Mouse (Mus musculus) gonadal fat pad, adult 2 months (tissue): Measurements from ENCODE around the gene Mrpl28. TPM values are rescaled to one million over a fixed set of nuclear protein-coding genes. Genes with fewer than 3 reads are reported as not detected.
"Not testable (repeated sequence)": the region's sequence is repeated elsewhere in the genome, so short reads cannot be mapped to it uniquely, and the experiment has no call there.

ENCODE experiments used
- DNase-seq: peaks from one replicate; pipeline ENCODE4 v3.0.0-alpha.2; 2012; ENCODE audit warnings: low read depth
- polyA plus RNA-seq: library from polyadenylated mRNA; depleted of rRNA; stranded (reverse); fragments of >200 nt; gene quantifications from 2 replicates; pipeline ENCODE4 v1.2.3, GENCODE M21; 2012; rRNA removed

Gene Mrpl28
- polyA plus RNA-seq, 1 experiment, result 86.7 TPM

- DNase-seq, result not testable (repeated sequence)
Measured at GRCm38 (mm10) chr17:26175248-26175647, 51.9 kb downstream of the Mrpl28 start.

Other genes starting within 250 kb of the Mrpl28 start
- 89.7 and 105 TPM in 2 replicates for gene Mettl26, start 248.4 kb upstream of the Mrpl28 start, polyA plus RNA-seq
- 0.95 and 1.1 TPM in 2 replicates for gene Wfikkn1, start 242.6 kb upstream of the Mrpl28 start, polyA plus RNA-seq
- gene Rab40c, start 203.8 kb upstream of the Mrpl28 start, polyA plus RNA-seq, result 49.5 and 51.3 TPM in 2 replicates
- 122 and 144 TPM in 2 replicates for gene Pigq, start 178.6 kb upstream of the Mrpl28 start, polyA plus RNA-seq
- 7.0 and 12.9 TPM in 2 replicates for gene Nhlrc4, start 178.5 kb upstream of the Mrpl28 start, polyA plus RNA-seq
- gene A930017K11Rik, start 170.9 kb upstream of the Mrpl28 start, polyA plus RNA-seq, result 2.4 TPM in 2 replicates
- 27.6 and 28.1 TPM in 2 replicates for gene Capn15, start 137.7 kb upstream of the Mrpl28 start, polyA plus RNA-seq
- 29.9 and 35.0 TPM in 2 replicates for gene Rab11fip3, start 53.9 kb upstream of the Mrpl28 start, polyA plus RNA-seq
- 24.3 and 24.4 TPM in 2 replicates for gene Decr2, start 33.2 kb upstream of the Mrpl28 start, polyA plus RNA-seq
- 7.2 and 9.4 TPM in 2 replicates for gene Nme4, start 27.9 kb upstream of the Mrpl28 start, polyA plus RNA-seq
- gene Tmem8, start 10.2 kb upstream of the Mrpl28 start, polyA plus RNA-seq, result 65.0 and 70.0 TPM in 2 replicates
- 16.8 and 19.5 TPM in 2 replicates for gene Axin1, start 15.2 kb downstream of the Mrpl28 start, polyA plus RNA-seq
- 0.15 TPM in 1 of 2 replicates, not detected in the other for gene Pdia2, start 75.6 kb downstream of the Mrpl28 start, polyA plus RNA-seq
- gene Rgs11, start 79.5 kb downstream of the Mrpl28 start, polyA plus RNA-seq, result 27.1 and 28.9 TPM in 2 replicates
- gene Arhgdig, start 84.3 kb downstream of the Mrpl28 start, polyA plus RNA-seq, result 3.2 and 3.3 TPM in 2 replicates
- 67.7 and 87.0 TPM in 2 replicates for gene Fam234a, start 120.7 kb downstream of the Mrpl28 start, polyA plus RNA-seq
- 22.4 and 23.9 TPM in 2 replicates for gene Luc7l, start 129.4 kb downstream of the Mrpl28 start, polyA plus RNA-seq